Mouse (Mus musculus) CH12.LX (cell line): ENCODE results near the gene Spaca7. TPM values are rescaled to one million over a fixed set of nuclear protein-coding genes. Genes with fewer than 3 reads are reported as not detected.

Source experiments
- DNase-seq: peaks from one replicate; pipeline ENCODE4 v3.0.0-alpha.2; 2013; ENCODE audit errors: extremely low read depth
- H3K27ac ChIP-seq: 2 replicates; pipeline ENCODE4 v1.5.1; 2012; ENCODE audit warnings: low read depth, mild to moderate bottlenecking, control low read depth, moderate library complexity; ENCODE audit not compliant: insufficient read depth
- H3K27me3 ChIP-seq: replicated peaks from 2 replicates; pipeline ENCODE3; 2012; ENCODE audit warnings: inconsistent platforms
- H3K36me3 ChIP-seq, 2 experiments: replicated peaks in 1 of 2; 2 replicates each; pipeline versions ENCODE3 to v1.6.1; 2012; ENCODE audit warnings: inconsistent platforms in 1 of 2, low read length in 1 of 2, mild to moderate bottlenecking in 1 of 2, mixed read lengths in 1 of 2, moderate library complexity in 1 of 2; ENCODE audit not compliant: control insufficient read depth in 1 of 2, insufficient read depth in 1 of 2
- H3K4me1 ChIP-seq, 2 experiments: 2 replicates each; pipeline ENCODE4 v1.6.1; 2012; ENCODE audit warnings: inconsistent platforms in 1 of 2, moderate library complexity in 1 of 2; ENCODE audit not compliant: insufficient read depth in 2 of 2, control insufficient read depth in 1 of 2
- H3K4me2 ChIP-seq: 2 replicates; pipeline ENCODE4 v1.6.1; 2012; ENCODE audit warnings: low read depth, mild to moderate bottlenecking, control low read depth; ENCODE audit not compliant: poor library complexity, insufficient read depth, severe bottlenecking
- H3K4me3 ChIP-seq, 3 experiments: fragments of 150-350 bp in 1 of 3; sonication (generic) in 1 of 3; replicated peaks in 1 of 3; 2 replicates each; pipeline versions ENCODE3 to v1.5.1; 2011 to 2012; ENCODE audit warnings: low read depth in 2 of 3, low read length in 2 of 3, mild to moderate bottlenecking in 2 of 3, moderate library complexity in 2 of 3, control low read depth in 1 of 3, improper control_type of control experiment in 1 of 3, inconsistent platforms in 1 of 3, mixed read lengths in 1 of 3; ENCODE audit not compliant: poor library complexity in 1 of 3
- H3K79me2 ChIP-seq: replicated peaks from 2 replicates; pipeline ENCODE4 v1.6.1; 2012; ENCODE audit warnings: mild to moderate bottlenecking, moderate library complexity; ENCODE audit not compliant: control insufficient read depth, poor library complexity, insufficient read depth, severe bottlenecking; ENCODE audit errors: extremely low read depth
- H3K9ac ChIP-seq: 2 replicates; pipeline ENCODE4 v1.6.1; 2012; ENCODE audit warnings: low read depth, mild to moderate bottlenecking, control low read depth, moderate library complexity; ENCODE audit not compliant: insufficient read depth
- H3K9me3 ChIP-seq: replicated peaks from 2 replicates; pipeline ENCODE3; 2012; ENCODE audit warnings: low read length, inconsistent platforms, mixed read lengths
- BHLHE40 ChIP-seq: IDR thresholded peaks from 2 replicates; pipeline ENCODE4 v1.6.1; 2011; ENCODE audit warnings: mild to moderate bottlenecking, low read depth, low read length, improper control_type of control experiment
- EP300 ChIP-seq: IDR thresholded peaks from 2 replicates; pipeline ENCODE4 v1.6.1; 2011; ENCODE audit warnings: low read length, improper control_type of control experiment
- HCFC1 ChIP-seq: IDR thresholded peaks from 2 replicates; pipeline ENCODE4 v1.6.1; 2012; ENCODE audit warnings: low read depth, mild to moderate bottlenecking, inconsistent platforms, low read length, improper control_type of control experiment
- IRF4 ChIP-seq: IDR thresholded peaks from 2 replicates; pipeline ENCODE4 v1.6.1; 2014; ENCODE audit warnings: low read depth, mild to moderate bottlenecking, inconsistent platforms, low read length, improper control_type of control experiment
- JUN ChIP-seq: IDR thresholded peaks from 2 replicates; pipeline ENCODE4 v1.6.1; 2011; ENCODE audit warnings: low read depth, mild to moderate bottlenecking, low read length, improper control_type of control experiment, moderate library complexity; ENCODE audit not compliant: insufficient read depth
- JUND ChIP-seq: conservative IDR thresholded peaks from 2 replicates; pipeline ENCODE4 v1.6.1; 2011; ENCODE audit warnings: low read depth, low read length, improper control_type of control experiment
- KAT2A ChIP-seq: IDR thresholded peaks from 2 replicates; pipeline ENCODE4 v1.6.1; 2012; ENCODE audit warnings: low read length, improper control_type of control experiment, inconsistent platforms; ENCODE audit not compliant: insufficient replicate concordance
- MAFK ChIP-seq: IDR thresholded peaks from 2 replicates; pipeline ENCODE4 v1.6.1; 2011; ENCODE audit warnings: low read length, improper control_type of control experiment; ENCODE audit not compliant: insufficient replicate concordance
- MEF2A ChIP-seq: IDR thresholded peaks from 2 replicates; pipeline ENCODE4 v1.6.1; 2014; ENCODE audit warnings: low read depth, mild to moderate bottlenecking, inconsistent platforms, low read length, improper control_type of control experiment, borderline replicate concordance
- MXI1 ChIP-seq: IDR thresholded peaks from 2 replicates; pipeline ENCODE4 v1.6.1; 2011; ENCODE audit warnings: mild to moderate bottlenecking, low read depth, low read length, improper control_type of control experiment
- MYC ChIP-seq: IDR thresholded peaks from 2 replicates; pipeline ENCODE4 v1.6.1; 2011; ENCODE audit warnings: low read depth, mild to moderate bottlenecking, improper control_type of control experiment, low read length
- NELFE ChIP-seq: IDR thresholded peaks from 2 replicates; pipeline ENCODE4 v1.6.1; 2011; ENCODE audit warnings: low read depth, low read length, improper control_type of control experiment
- PAX5 ChIP-seq: IDR thresholded peaks from 2 replicates; pipeline ENCODE4 v1.6.1; 2012; ENCODE audit warnings: low read length, inconsistent platforms, mixed read lengths
- POLR2A ChIP-seq: IDR thresholded peaks from 2 replicates; pipeline ENCODE4 v1.6.1; 2011; ENCODE audit warnings: low read depth, mild to moderate bottlenecking, improper control_type of control experiment, low read length
- POLR2AphosphoS2 ChIP-seq: IDR thresholded peaks from 2 replicates; pipeline ENCODE4 v1.6.1; 2011; ENCODE audit warnings: low read depth, low read length, improper control_type of control experiment
- RAD21 ChIP-seq: IDR thresholded peaks from 2 replicates; pipeline ENCODE4 v1.6.1; 2011; ENCODE audit warnings: low read depth, mild to moderate bottlenecking, low read length, improper control_type of control experiment, moderate library complexity
- SIN3A ChIP-seq: IDR thresholded peaks from 2 replicates; pipeline ENCODE4 v1.6.1; 2012; ENCODE audit warnings: low read length, improper control_type of control experiment, inconsistent platforms
- SMC3 ChIP-seq: IDR thresholded peaks from 2 replicates; pipeline ENCODE4 v1.6.1; 2011; ENCODE audit warnings: low read depth, low read length, improper control_type of control experiment
- TBP ChIP-seq: conservative IDR thresholded peaks from 2 replicates; pipeline ENCODE4 v1.6.1; 2011; ENCODE audit warnings: low read depth, low read length, improper control_type of control experiment
- TCF12 ChIP-seq: IDR thresholded peaks from 2 replicates; pipeline ENCODE4 v1.6.1; 2014; ENCODE audit warnings: low read depth, mild to moderate bottlenecking, inconsistent platforms, low read length, improper control_type of control experiment
- UBTF ChIP-seq: IDR thresholded peaks from 2 replicates; pipeline ENCODE4 v1.6.1; 2012; ENCODE audit warnings: low read depth, mild to moderate bottlenecking, inconsistent platforms, low read length, improper control_type of control experiment, moderate library complexity
- USF1 ChIP-seq: IDR thresholded peaks from 2 replicates; pipeline ENCODE4 v1.6.1; 2014; ENCODE audit warnings: low read depth, mild to moderate bottlenecking, inconsistent platforms, low read length, improper control_type of control experiment
- USF2 ChIP-seq: conservative IDR thresholded peaks from 2 replicates; pipeline ENCODE4 v1.6.1; 2011; ENCODE audit warnings: low read depth, low read length, improper control_type of control experiment
- ZKSCAN1 ChIP-seq: IDR thresholded peaks from 2 replicates; pipeline ENCODE4 v1.6.1; 2012; ENCODE audit warnings: low read depth, inconsistent platforms, low read length, improper control_type of control experiment, borderline replicate concordance
- ZMIZ1 ChIP-seq: IDR thresholded peaks from 2 replicates; pipeline ENCODE4 v1.6.1; 2012; ENCODE audit warnings: low read depth, mild to moderate bottlenecking, inconsistent platforms, low read length, improper control_type of control experiment
- dilution Hi-C: fragments of 300-500 bp; cut with MboI; formaldehyde crosslinking; loops from 2 replicates; pipeline ENCODE4 v1.14.3; 2020; ENCODE audit warnings: low sequenced_read_pairs; ENCODE audit not compliant: extremely low pct_unique_long_range_greater_than_20kb, extremely low pct_ligation_motif_present
- in situ Hi-C: fragments of 300-500 bp; cut with MboI; formaldehyde crosslinking; loops from 3 replicates; pipeline ENCODE4 v1.14.3; 2019; ENCODE audit warnings: low sequenced_read_pairs, low pct_ligation_motif_present, low pct_unique_long_range_greater_than_20kb, mixed read lengths
- polyA plus RNA-seq: library from polyadenylated mRNA; unstranded; fragments of >175 nt; gene quantifications from 2 replicates; pipeline ENCODE4 v1.2.1, GENCODE M21; 2012; ENCODE audit warnings: low read depth; ENCODE audit not compliant: insufficient read length
- total RNA-seq, 2 experiments: library from RNA; depleted of rRNA; stranded (reverse); fragments of 300-350 nt in 1 of 2; fragments of >200 nt in 1 of 2; gene quantifications; 2 replicates each; pipeline ENCODE4 v1.2.3; 2012 to 2014

Spaca7 gene
- total and polyA plus RNA-seq, 3 experiments, result not detected

DNA sequence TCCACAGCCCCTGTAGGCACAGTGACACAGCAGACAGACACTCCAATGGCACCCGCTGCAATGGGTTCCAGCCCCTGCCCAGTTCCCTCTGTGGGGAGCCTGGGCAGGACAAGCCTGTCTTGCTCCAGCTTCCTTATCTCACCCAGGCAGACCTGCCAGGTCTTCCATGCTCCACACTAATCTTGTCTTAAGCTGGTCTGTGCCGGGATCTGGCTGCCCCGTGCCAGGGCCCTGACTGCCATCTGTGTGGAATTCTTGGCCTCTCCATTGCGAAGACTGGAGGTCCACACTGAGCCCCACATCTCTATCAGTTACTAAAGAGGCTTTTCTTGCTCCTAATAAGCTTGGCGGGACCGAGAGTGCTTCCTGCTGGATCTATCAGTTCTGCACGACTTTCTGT is 36.5 kb upstream of the Spaca7 start:
- Histone ChIP-seq H3K4me2 (no peak overlapping the region), H3K27ac (no peak overlapping the region), H3K4me1 (no peaks in the 10 kb centered on the region), H3K79me2 (no peaks in the 10 kb centered on the region), H3K27me3 (peaks cover 82% of the 10 kb centered on the region), H3K9me3 (no peaks in the 10 kb centered on the region), H3K9ac (no peak overlapping the region), H3K36me3 (no peaks in the 10 kb centered on the region), H3K4me3 (no peak overlapping the region)
- in situ Hi-C loops (no loop called here), dilution Hi-C loops (no loop called here)
- no peak for DNase-seq
- TF ChIP-seq ZKSCAN1, result no peak
- TF ChIP-seq JUN, result no peak
- no peak for TF ChIP-seq TCF12
- no peak for TF ChIP-seq MXI1
- TF ChIP-seq MAFK, result no peak
- no peak for TF ChIP-seq RAD21
- TF ChIP-seq BHLHE40, result no peak
- no peak for TF ChIP-seq USF1
- TF ChIP-seq EP300, result no peak
- TF ChIP-seq SIN3A, result no peak
- no peak for TF ChIP-seq POLR2A

DNA sequence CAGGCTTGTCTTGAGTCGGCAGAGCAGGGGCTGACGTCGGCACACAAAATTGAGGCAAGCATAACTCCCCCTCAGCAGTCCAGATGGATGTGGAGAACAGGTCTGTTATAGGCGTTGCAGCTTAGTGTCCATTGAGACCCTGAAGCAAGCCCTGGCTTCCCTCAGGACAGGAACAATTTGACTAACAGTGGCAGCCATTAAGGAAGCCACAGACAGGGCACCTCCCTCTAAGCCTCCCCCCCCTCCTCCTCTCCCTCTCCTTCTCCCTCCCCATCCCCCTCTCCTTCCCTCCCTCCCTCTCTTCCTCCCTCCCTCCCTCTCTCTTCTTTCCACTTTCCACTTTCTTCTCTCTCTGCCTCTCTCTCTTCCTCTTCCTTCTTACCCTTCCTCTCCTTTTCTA is 27.6 kb upstream of the Spaca7 start:
- dilution Hi-C loops (no loop called here), in situ Hi-C loops (no loop called here)
- no peak overlapping the region for H3K9ac ChIP-seq
- no peak overlapping the region for H3K4me2 ChIP-seq
- DNase-seq, result no peak
- H3K4me1 ChIP-seq, result no peaks in the 10 kb centered on the region
- TF ChIP-seq PAX5, result no peak
- TF ChIP-seq RAD21, result no peak
- no peak for TF ChIP-seq POLR2AphosphoS2
- TF ChIP-seq NELFE, result no peak
- no peak for TF ChIP-seq SMC3
- no peak for TF ChIP-seq UBTF
- no peak for TF ChIP-seq IRF4
- no peak for TF ChIP-seq MYC
- TF ChIP-seq SIN3A, result no peak
- no peak for TF ChIP-seq JUND
- TF ChIP-seq MXI1, result no peak
- TF ChIP-seq ZMIZ1, result no peak
- no peak for TF ChIP-seq POLR2A
- no peak for TF ChIP-seq KAT2A
- no peak for TF ChIP-seq TBP
- TF ChIP-seq JUN, result no peak
- TF ChIP-seq HCFC1, result no peak
- TF ChIP-seq USF1, result no peak
- TF ChIP-seq MEF2A, result no peak
- TF ChIP-seq USF2, result no peak
- H3K27ac ChIP-seq, result no peak overlapping the region
- no peaks in the 10 kb centered on the region for H3K79me2 ChIP-seq
- H3K4me3 ChIP-seq, result no peak overlapping the region
- H3K9me3 ChIP-seq, result no peaks in the 10 kb centered on the region
- H3K27me3 ChIP-seq, result peaks cover 84% of the 10 kb centered on the region
- H3K36me3 ChIP-seq, result no peaks in the 10 kb centered on the region
